Mouse (Mus musculus) embryonic facial prominence, embryonic 14.5 days (tissue): ENCODE data around the gene Reg3a. TPM values are rescaled to one million over a fixed set of nuclear protein-coding genes. Genes with fewer than 3 reads are reported as not detected.
"Not testable (repeated sequence)": the region's sequence is repeated elsewhere in the genome, so short reads cannot be mapped to it uniquely, and the experiment has no call there.

Experiments used
- ATAC-seq: fragments of 200-750 bp; cut with Nextera tagmentation; 2 replicates; pipeline ENCODE4 v1.8.0; 2017; ENCODE audit warnings: low read depth, moderate number of reproducible peaks, moderate TSS enrichment
- DNase-seq: peaks from one replicate; pipeline ENCODE4 v3.0.0-alpha.2; 2015; ENCODE audit warnings: low spot score
- H3K27ac ChIP-seq: fragments of 300-500 bp; sonication (generic); replicated peaks from 2 replicates; pipeline ENCODE4 v1.5.1; 2014; ENCODE audit warnings: low read depth, mild to moderate bottlenecking, low read length, moderate library complexity
- H3K27me3 ChIP-seq: fragments of 300-500 bp; sonication (generic); replicated peaks from 2 replicates; pipeline ENCODE4 v1.6.1; 2014; ENCODE audit warnings: low read length; ENCODE audit not compliant: control insufficient read depth, insufficient read depth
- H3K36me3 ChIP-seq: fragments of 300-500 bp; sonication (generic); 2 replicates; pipeline ENCODE4 v1.6.1; 2014; ENCODE audit warnings: low read length, mixed read lengths; ENCODE audit not compliant: control insufficient read depth, insufficient read depth
- H3K4me1 ChIP-seq: fragments of 300-500 bp; sonication (generic); 2 replicates; pipeline ENCODE4 v1.6.1; 2014; ENCODE audit warnings: antibody characterized with exemption, low read length; ENCODE audit not compliant: control insufficient read depth, insufficient read depth
- H3K4me2 ChIP-seq: fragments of 300-500 bp; sonication (generic); 2 replicates; pipeline ENCODE4 v1.6.1; 2014; ENCODE audit warnings: low read depth, mild to moderate bottlenecking, low read length, moderate library complexity, mixed read lengths
- H3K4me3 ChIP-seq: fragments of 300-500 bp; sonication (generic); 2 replicates; pipeline ENCODE4 v1.5.1; 2014; ENCODE audit warnings: low read depth, mild to moderate bottlenecking, low read length
- H3K9ac ChIP-seq: fragments of 300-500 bp; sonication (generic); 2 replicates; pipeline ENCODE4 v1.6.1; 2014; ENCODE audit warnings: low read depth, mild to moderate bottlenecking, low read length, moderate library complexity, mixed read lengths
- H3K9me3 ChIP-seq: fragments of 300-500 bp; sonication (generic); 2 replicates; pipeline ENCODE4 v1.6.1; 2016; ENCODE audit warnings: low read length; ENCODE audit not compliant: control insufficient read depth
- WGBS: fragments of 180-500 bp; shearing (Covaris S2); extraction: QIAGEN DNeasy Blood & Tissue Kit; methylation state at CpG from one replicate; pipeline ENCODE4 v1.1.7; 2014; 5-methylcytosine and 5-hydroxymethylcytosine counted together
- polyA plus RNA-seq: library from polyadenylated mRNA; unstranded; fragments of >200 nt; fragmentation: Nextera tagmentation; extraction: Ambion mirVana; gene quantifications from 2 replicates; pipeline ENCODE4 v1.2.1, GENCODE M21; 2014

Gene Reg3a
- polyA plus RNA-seq, 1 experiment from 2014 or later: not detected

DNA sequence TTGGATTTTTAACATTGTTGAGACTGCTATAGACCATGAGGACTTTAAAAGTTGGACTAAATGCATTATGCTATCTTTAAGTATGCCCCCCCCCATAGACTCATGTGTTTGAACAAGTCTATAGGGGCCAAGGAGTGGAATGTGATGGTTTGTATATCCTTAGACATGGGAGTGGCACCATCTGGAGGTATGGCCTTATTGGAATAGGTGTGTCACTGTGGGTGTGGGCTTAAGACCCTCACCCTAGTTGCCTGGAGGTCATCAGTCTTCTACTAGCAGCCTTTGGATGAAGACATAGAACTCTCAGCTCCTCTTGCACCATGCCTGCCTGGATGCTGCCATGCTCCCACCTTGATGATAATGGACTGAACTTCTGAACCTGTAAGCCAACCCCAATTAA, 41.9 kb downstream of the Reg3a start, which contains the start of gene Reg1:
TSS of gene Reg1 (plus strand) at position 301 of the 400 bp plus-strand sequence.
- not testable (repeated sequence) for H3K9me3 ChIP-seq, H3K36me3 ChIP-seq, H3K27ac ChIP-seq, H3K4me2 ChIP-seq, H3K9ac ChIP-seq, H3K4me1 ChIP-seq, ATAC-seq, H3K4me3 ChIP-seq, DNase-seq, H3K27me3 ChIP-seq

DNA sequence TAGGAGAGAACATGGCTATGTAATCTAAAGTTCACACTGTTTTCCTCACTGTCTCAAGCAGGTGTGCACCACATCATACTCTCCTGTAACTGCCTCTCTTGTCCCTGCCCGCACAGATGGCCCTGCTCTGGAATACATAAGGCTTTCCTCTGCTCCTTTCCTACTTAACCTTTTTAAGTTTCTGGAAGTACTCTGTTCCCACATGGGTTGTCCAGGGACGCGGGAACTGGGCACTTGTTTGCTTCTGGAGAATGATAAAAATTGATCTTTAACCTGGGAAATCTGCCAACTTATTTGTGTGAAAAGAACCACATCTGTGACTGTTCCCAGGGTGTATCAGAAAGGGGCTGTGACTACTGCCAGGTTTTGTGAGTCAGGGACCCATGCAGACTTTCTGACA, 45.0 kb downstream of the Reg3a start:
- Histone ChIP-seq H3K36me3 (no peaks in the 10 kb centered on the region), H3K4me2 (no peak overlapping the region), H3K27me3 (no peaks in the 10 kb centered on the region), H3K27ac (no peak overlapping the region), H3K4me1 (no peaks in the 10 kb centered on the region), H3K4me3 (no peak overlapping the region), H3K9ac (no peak overlapping the region), H3K9me3 (no peaks in the 10 kb centered on the region)
- 75% methylated on average over 3 of the region's 3 CpGs for WGBS
- no peak for ATAC-seq
- DNase-seq: no peak

Other genes starting within 250 kb of the Reg3a start
- gene Reg3b, start 10.1 kb upstream of the Reg3a start, polyA plus RNA-seq: 1.5 and 4.9 TPM in 2 replicates
- gene Reg3d, start 1.8 kb upstream of the Reg3a start, polyA plus RNA-seq: not detected in 2 replicates
- not detected in 2 replicates for gene Reg2, start 14.9 kb downstream of the Reg3a start, polyA plus RNA-seq
- gene Reg1, start 42.0 kb downstream of the Reg3a start, polyA plus RNA-seq: not detected in 2 replicates
- 19.8 and 33.6 TPM in 2 replicates for gene Reg3g, start 88.2 kb downstream of the Reg3a start, polyA plus RNA-seq